Mouse (Mus musculus): Measurements from ENCODE around the gene Lrrc17.

DNA sequence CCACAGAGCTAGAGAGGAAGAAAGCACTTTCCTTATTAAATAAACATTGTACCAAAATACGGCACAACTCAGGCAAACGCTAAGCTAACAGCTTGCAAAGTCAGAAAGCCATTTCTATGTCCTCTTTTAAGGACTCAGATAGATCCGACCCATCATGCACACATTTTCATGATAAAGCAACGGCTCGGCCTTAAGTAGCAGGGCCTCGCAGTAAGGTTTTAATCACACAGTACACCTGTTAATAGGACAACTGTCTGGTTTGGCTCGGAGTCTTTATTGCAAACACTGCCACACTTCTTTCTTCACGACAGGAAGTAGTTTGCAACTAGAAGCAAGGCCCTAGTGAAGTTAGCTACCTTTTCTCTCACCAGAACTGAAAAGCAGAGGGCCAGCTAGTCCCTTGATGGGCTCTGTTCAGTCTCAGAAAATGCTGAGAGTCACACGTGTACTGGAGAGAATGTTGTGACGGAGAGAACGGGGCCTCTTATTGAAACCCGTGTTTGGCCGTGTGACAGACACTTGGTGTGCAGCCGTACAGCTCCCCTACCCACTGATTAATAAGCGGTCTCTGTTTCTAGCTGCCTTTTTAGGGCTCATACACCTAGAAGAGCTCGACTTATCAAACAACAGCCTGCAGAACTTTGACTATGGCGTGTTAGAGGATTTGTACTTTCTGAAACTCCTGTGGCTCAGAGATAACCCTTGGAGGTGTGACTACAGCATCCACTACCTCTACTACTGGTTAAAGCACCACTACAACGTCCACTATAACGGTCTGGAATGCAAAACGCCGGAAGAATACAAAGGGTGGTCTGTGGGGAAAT is 31.2 kb downstream of the Lrrc17 start:
- TF ChIP-seq RAD21 (IDR thresholded peaks at IDR 0.05; ENCODE audit: low read depth, low read length), result no peak
- no peak for TF ChIP-seq MXI1 (IDR thresholded peaks at IDR 0.05; ENCODE audit: low read depth, low read length)

Data from CH12.LX (cell line).